Comparison of ENCODE assay signal across 19 mouse cellular contexts in genomic region chr13:56040621-56041020, GRCm38 (mm10).
DNase-seq lines count a peak whose midpoint lies in the region; ATAC-seq and TF ChIP-seq lines count a peak whose summit lies in the region.
"Had no signal": no experiment of that assay in that cellular context is flagged by ENCODE, and none has a peak within 500 bp of the region (broad histone marks: within the 10 kb centered on the region; RNA-seq: fewer than 3 reads in every experiment).

No protein-coding gene starts in this region.

- ATAC-seq in forebrain, embryonic 16.5 days, result peak; percentile 65
- ATAC-seq in liver, postnatal 0 days, result no peak
- ATAC-seq: activated CD4-positive, CD25-positive, alpha-beta regulatory T cell, adult 4 months; hindbrain, postnatal 0 days; Patski had no signal

- no peaks in the 10 kb centered on the region for H3K4me1 ChIP-seq in forebrain, embryonic 16.5 days (replicated peaks; ENCODE audit: control insufficient read depth, insufficient read depth, low read length)
- H3K4me1 ChIP-seq in forebrain, embryonic 10.5 days, result no peaks in the 10 kb centered on the region
- H3K4me1 ChIP-seq in hindbrain, embryonic 10.5 days (replicated peaks), result no peaks in the 10 kb centered on the region
- H3K4me1 ChIP-seq in liver, postnatal 0 days (ENCODE audit: insufficient read depth), result no peaks in the 10 kb centered on the region
- H3K4me1 ChIP-seq: hindbrain, embryonic 13.5 days had no signal

- no peaks in the 10 kb centered on the region for H3K36me3 ChIP-seq in forebrain, embryonic 16.5 days (ENCODE audit: control insufficient read depth, insufficient read depth)
- no peaks in the 10 kb centered on the region for H3K36me3 ChIP-seq in forebrain, embryonic 10.5 days (replicated peaks)
- H3K36me3 ChIP-seq in hindbrain, embryonic 10.5 days, result no peaks in the 10 kb centered on the region
- no peaks in the 10 kb centered on the region for H3K36me3 ChIP-seq in liver, postnatal 0 days (replicated peaks; ENCODE audit: insufficient read depth, low read length)
- H3K36me3 ChIP-seq: embryonic facial prominence, embryonic 10.5 days; heart, embryonic 10.5 days; hindbrain, embryonic 13.5 days had no signal

- H3K27ac ChIP-seq in forebrain, embryonic 16.5 days (ENCODE audit: low read length), result no peak overlapping the region
- no peak overlapping the region for H3K27ac ChIP-seq in forebrain, embryonic 10.5 days
- no peak overlapping the region for H3K27ac ChIP-seq in hindbrain, embryonic 10.5 days
- no peak overlapping the region for H3K27ac ChIP-seq in liver, postnatal 0 days (ENCODE audit: low read depth)
- H3K27ac ChIP-seq: embryonic facial prominence, embryonic 10.5 days; gastrocnemius, adult 2 months; heart, embryonic 10.5 days; hindbrain, embryonic 13.5 days; hindbrain, postnatal 0 days had no signal

- H3K4me2 ChIP-seq in forebrain, embryonic 16.5 days (ENCODE audit: low read length), result no peak overlapping the region
- H3K4me2 ChIP-seq in liver, postnatal 0 days (ENCODE audit: low read depth, low read length), result no peak overlapping the region
- H3K4me2 ChIP-seq: hindbrain, embryonic 13.5 days had no signal

- no peak for TF ChIP-seq CTCF in liver, postnatal 0 days (IDR thresholded peaks at IDR 0.05; ENCODE audit: low read depth)

- no peak overlapping the region for H3K9ac ChIP-seq in forebrain, embryonic 16.5 days (replicated peaks; ENCODE audit: low read depth, low read length)
- H3K9ac ChIP-seq in liver, postnatal 0 days (replicated peaks), result no peak overlapping the region
- H3K9ac ChIP-seq: hindbrain, embryonic 13.5 days had no signal

- DNase-seq in forebrain, embryonic 10.5 days (ENCODE audit: extremely low spot score, low spot score), result no peak
- DNase-seq in layer of hippocampus, adult 18-20 months (ENCODE audit: low spot score in 2 of 2), result peak; percentile 49 to 79
- DNase-seq in layer of hippocampus, postnatal 10 days (ENCODE audit: low spot score in 2 of 2), result no peak
- peak; percentile 35 for DNase-seq in layer of hippocampus, adult 9-10 months (ENCODE audit: low spot score)
- no peak for DNase-seq in hindbrain, embryonic 10.5 days (ENCODE audit: low spot score)
- no peak for DNase-seq in liver, postnatal 0 days
- DNase-seq: adrenal gland, postnatal 14 days; cerebellum, adult 2 months; gastrocnemius, adult 2 months; gastrocnemius, postnatal 25 days; heart, postnatal 10 days; heart, postnatal 4 days had no signal

- no peak for TF ChIP-seq EP300 in liver, postnatal 0 days (IDR thresholded peaks at IDR 0.05; ENCODE audit: low read depth)

- 58% methylated on average over 3 of the region's 3 CpGs for WGBS in forebrain, embryonic 16.5 days
- 83% methylated on average over 3 of the region's 3 CpGs for WGBS in forebrain, embryonic 10.5 days
- 85% methylated on average over 3 of the region's 3 CpGs for WGBS in hindbrain, embryonic 10.5 days
- 71% methylated on average over 3 of the region's 3 CpGs for WGBS in liver, postnatal 0 days (ENCODE audit: insufficient replicate concordance)

- no peaks in the 10 kb centered on the region for H3K9me3 ChIP-seq in forebrain, embryonic 16.5 days (ENCODE audit: control insufficient read depth, low read length)
- no peaks in the 10 kb centered on the region for H3K9me3 ChIP-seq in forebrain, embryonic 10.5 days
- no peaks in the 10 kb centered on the region for H3K9me3 ChIP-seq in hindbrain, embryonic 10.5 days
- H3K9me3 ChIP-seq in liver, postnatal 0 days (ENCODE audit: low read length), result no peaks in the 10 kb centered on the region
- H3K9me3 ChIP-seq: embryonic facial prominence, embryonic 10.5 days; heart, embryonic 10.5 days; hindbrain, embryonic 13.5 days had no signal

- H3K4me3 ChIP-seq in forebrain, embryonic 16.5 days (replicated peaks; ENCODE audit: low read length), result no peak overlapping the region
- H3K4me3 ChIP-seq in forebrain, embryonic 10.5 days, result no peak overlapping the region
- no peak overlapping the region for H3K4me3 ChIP-seq in hindbrain, embryonic 10.5 days
- no peak overlapping the region for H3K4me3 ChIP-seq in liver, postnatal 0 days (ENCODE audit: low read depth, low read length)
- H3K4me3 ChIP-seq: embryonic facial prominence, embryonic 10.5 days; gastrocnemius, adult 2 months; heart, embryonic 10.5 days; hindbrain, embryonic 13.5 days had no signal

- H3K27me3 ChIP-seq in forebrain, embryonic 16.5 days (replicated peaks; ENCODE audit: control insufficient read depth, insufficient read depth, low read length), result no peaks in the 10 kb centered on the region
- no peaks in the 10 kb centered on the region for H3K27me3 ChIP-seq in forebrain, embryonic 10.5 days (ENCODE audit: poor library complexity, severe bottlenecking)
- no peaks in the 10 kb centered on the region for H3K27me3 ChIP-seq in hindbrain, embryonic 10.5 days (ENCODE audit: insufficient read depth, poor library complexity, severe bottlenecking)
- no peaks in the 10 kb centered on the region for H3K27me3 ChIP-seq in liver, postnatal 0 days (ENCODE audit: insufficient read depth, low read length)
- H3K27me3 ChIP-seq: hindbrain, embryonic 13.5 days; Patski had no signal

Comparison
In these comparisons a context has a peak if more than half of its experiments do, and no peak if none do; other contexts are left out.
1. DNase-seq: peak in layer of hippocampus, adult 18-20 months (2 of 2) and layer of hippocampus, adult 9-10 months (single experiment); none in forebrain, embryonic 10.5 days (single experiment), layer of hippocampus, postnatal 10 days (0 of 2), hindbrain, embryonic 10.5 days (single experiment) and liver, postnatal 0 days (single experiment).